Mouse (Mus musculus) layer of hippocampus, adult 2 months (tissue): ENCODE measurements around the gene Baiap2l1. TPM values are rescaled to one million over a fixed set of nuclear protein-coding genes. Genes with fewer than 3 reads are reported as not detected.

Source experiments
- DNase-seq, 2 experiments: peaks; one replicate each; pipeline ENCODE4 v3.0.0; 2022; ENCODE audit warnings: low spot score in 2 of 2
- H3K27ac ChIP-seq: fragments of 200-600 bp; 2 replicates; pipeline ENCODE4 v1.8.1; 2022
- H3K4me3 ChIP-seq: fragments of 200-600 bp; 2 replicates; pipeline ENCODE4 v1.8.1; 2022; ENCODE audit warnings: mild to moderate bottlenecking
- CTCF ChIP-seq: fragments of 200-600 bp; conservative IDR thresholded peaks from 2 replicates; pipeline ENCODE4 v1.8.1; 2022; ENCODE audit warnings: antibody characterized with exemption, mild to moderate bottlenecking, moderate library complexity
- total RNA-seq, 2 experiments: library from RNA; stranded (reverse); gene quantifications; 2 replicates each; pipeline ENCODE4 v1.2.3; 2021

The Baiap2l1 gene
- total RNA-seq, 2 experiments from 2014 or later = 0.46 to 0.49 TPM

DNA sequence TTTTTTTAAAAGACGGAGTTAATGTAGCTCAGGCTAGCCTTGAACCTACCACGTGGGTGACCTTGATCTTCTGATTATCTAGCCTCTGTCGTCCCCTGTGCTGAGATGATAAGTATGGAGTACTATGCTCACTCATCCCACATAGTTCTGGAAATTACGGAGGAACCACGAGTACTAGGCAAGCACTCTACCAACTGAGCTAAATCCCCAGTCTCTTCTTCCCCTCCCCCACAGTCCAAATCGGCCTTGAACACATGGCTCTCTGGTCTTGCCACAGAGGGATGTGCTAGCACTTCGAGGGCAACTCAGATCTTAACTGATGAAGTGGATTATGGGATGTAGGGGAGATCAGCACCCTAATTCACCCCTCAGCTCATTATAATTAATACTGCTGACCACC lies 139.9 kb downstream of the Baiap2l1 start:
- no peak overlapping the region for H3K27ac ChIP-seq
- no peak overlapping the region for H3K4me3 ChIP-seq
- DNase-seq = no peak
- no peak for TF ChIP-seq CTCF

DNA sequence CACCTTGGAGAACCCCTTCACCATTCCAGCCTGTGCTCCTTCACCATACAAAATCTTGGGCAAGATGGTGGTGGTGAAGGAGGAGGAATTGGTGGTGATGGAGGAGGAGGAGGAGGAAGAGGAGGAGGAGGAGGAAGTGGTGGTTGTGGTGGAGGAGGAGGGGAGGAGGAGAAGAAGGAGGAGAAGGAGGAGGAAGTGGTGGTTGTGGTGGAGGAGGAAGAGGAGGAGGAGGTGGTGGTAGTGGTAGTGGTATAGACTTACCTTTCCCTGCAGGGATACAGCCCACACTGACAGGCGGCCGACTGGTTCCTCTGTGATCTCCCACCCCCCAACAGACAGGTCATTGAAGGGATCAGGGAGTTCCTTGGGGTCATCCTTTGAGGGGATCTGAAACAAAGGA lies 141.9 kb downstream of the Baiap2l1 start:
- H3K27ac ChIP-seq = no peak overlapping the region
- H3K4me3 ChIP-seq = no peak overlapping the region
- no peak for TF ChIP-seq CTCF
- DNase-seq = no peak

Other genes with a start within 250 kb of the Baiap2l1 start
- gene Bhlha15, start 167.8 kb downstream of the Baiap2l1 start, total RNA-seq = under 1 TPM; 0.20 to 0.22 TPM
- gene Tecpr1, start 134.5 kb downstream of the Baiap2l1 start, total RNA-seq = 100 to 1,000 TPM; 107 to 115 TPM
- gene Bri3, start 113.7 kb downstream of the Baiap2l1 start, total RNA-seq = 10 to 100 TPM; 64.7 to 65.3 TPM
- gene Nptx2, start 187.8 kb upstream of the Baiap2l1 start, total RNA-seq = 10 to 100 TPM; 40.0 to 42.0 TPM